Mouse (Mus musculus): ENCODE results near the gene Plekho2. TPM values are rescaled to one million over a fixed set of nuclear protein-coding genes. Genes with fewer than 3 reads are reported as not detected.

Plekho2 gene
- total and polyA plus RNA-seq, 3 experiments: 7.6 to 12.9 TPM; not detected in 1

DNA sequence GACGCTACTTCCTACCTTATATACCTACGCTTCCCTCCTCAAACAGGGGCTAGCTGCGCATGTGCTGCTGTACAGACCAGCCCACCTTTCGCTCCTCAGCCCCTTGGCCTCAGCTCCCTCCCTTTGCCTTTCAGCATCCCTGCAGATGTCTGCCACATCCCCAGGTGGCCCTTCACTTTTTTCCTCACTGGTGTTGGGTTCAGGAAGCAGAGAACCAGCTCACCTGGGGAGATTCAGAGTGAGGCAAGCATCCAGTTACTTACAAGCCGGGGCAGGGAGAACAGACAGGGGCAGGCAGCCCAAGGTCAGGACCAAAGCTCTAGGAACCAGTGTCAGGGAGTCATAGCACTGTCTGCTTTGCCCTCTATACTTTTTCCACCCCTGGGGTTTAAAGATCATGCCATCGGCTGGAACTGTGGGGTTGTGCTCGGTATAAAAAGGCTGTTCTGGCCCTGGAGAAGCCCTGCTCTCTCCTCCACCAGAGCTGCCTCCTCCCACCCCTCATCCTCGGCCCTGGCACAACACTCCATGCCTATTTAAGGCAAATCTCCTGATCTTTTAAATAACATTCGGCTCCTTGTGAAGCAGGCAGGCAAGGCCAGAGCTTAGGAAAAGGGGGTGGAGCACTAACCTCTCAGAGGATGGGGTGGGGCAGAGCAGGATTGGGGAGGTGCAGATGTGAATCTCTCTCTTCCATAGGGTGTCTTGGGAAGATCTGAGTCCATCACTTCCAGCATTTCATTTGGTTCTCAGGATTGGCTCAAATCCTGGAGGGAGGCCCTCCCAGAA is 26.7 kb upstream of the Plekho2 start:
- no peak overlapping the region for H3K27ac ChIP-seq (ENCODE audit: control insufficient read depth, low read depth, low read length)
- no peaks in the 10 kb centered on the region for H3K9me3 ChIP-seq (replicated peaks; ENCODE audit: insufficient read depth, low read length)
- no peaks in the 10 kb centered on the region for H3K4me1 ChIP-seq (ENCODE audit: control insufficient read depth in 1 of 2, insufficient read depth in 2 of 2, low read length in 2 of 2)
- no peak for DNase-seq (ENCODE audit: low read depth, low spot score)
- no peaks in the 10 kb centered on the region for H3K79me2 ChIP-seq (ENCODE audit: control insufficient read depth, insufficient read depth, low read length, poor library complexity)
- no peaks in the 10 kb centered on the region for H3K36me3 ChIP-seq (ENCODE audit: control insufficient read depth in 1 of 2, insufficient read depth in 2 of 2, low read length in 2 of 2)
- H3K4me3 ChIP-seq (ENCODE audit: control insufficient read depth in 1 of 2, insufficient read depth in 1 of 2, low read depth in 2 of 2, low read length in 2 of 2): no peak overlapping the region
- H3K27me3 ChIP-seq (ENCODE audit: control insufficient read depth in 1 of 2, insufficient read depth in 2 of 2, low read length in 2 of 2): no peaks in the 10 kb centered on the region
- H3K9ac ChIP-seq (ENCODE audit: control insufficient read depth, low read depth, low read length, poor library complexity, severe bottlenecking): no peak overlapping the region
- TF ChIP-seq MYC (IDR thresholded peaks at IDR 0.05; ENCODE audit: low read depth, low read length) (no peak), POLR2A (IDR thresholded peaks at IDR 0.05; ENCODE audit: control insufficient read depth in 1 of 2, insufficient read depth in 1 of 2, low read depth in 1 of 2, low read length in 2 of 2, poor library complexity in 1 of 2) (no peak), USF2 (IDR thresholded peaks at IDR 0.05; ENCODE audit: borderline replicate concordance in 1 of 2, insufficient read depth in 1 of 2, low read depth in 1 of 2, low read length in 2 of 2) (no peak), BHLHE40 (IDR thresholded peaks at IDR 0.05; ENCODE audit: borderline replicate concordance, low read depth, low read length) (no peak), MYB (IDR thresholded peaks at IDR 0.05; ENCODE audit: low read depth, low read length) (no peak), CHD2 (IDR thresholded peaks at IDR 0.05; ENCODE audit: low read length) (no peak), UBTF (IDR thresholded peaks at IDR 0.05; ENCODE audit: borderline replicate concordance, insufficient read depth, low read depth, low read length) (no peak), HCFC1 (IDR thresholded peaks at IDR 0.05; ENCODE audit: low read depth, low read length) (no peak), ZNF384 (IDR thresholded peaks at IDR 0.05; ENCODE audit: low read depth, low read length) (no peak), JUND (IDR thresholded peaks at IDR 0.05; ENCODE audit: low read depth, low read length) (no peak), KAT2A (conservative IDR thresholded peaks at IDR 0.05; ENCODE audit: low read depth, low read length) (no peak), ETS1 (IDR thresholded peaks at IDR 0.05; ENCODE audit: low read depth, low read length) (no peak), ELF1 (IDR thresholded peaks at IDR 0.05; ENCODE audit: low read depth, low read length) (no peak), ZKSCAN1 (IDR thresholded peaks at IDR 0.05; ENCODE audit: low read depth, low read length) (no peak), MXI1 (IDR thresholded peaks at IDR 0.05; ENCODE audit: low read depth, low read length) (no peak), SMC3 (IDR thresholded peaks at IDR 0.05; ENCODE audit: low read depth, low read length) (no peak), CHD1 (IDR thresholded peaks at IDR 0.05; ENCODE audit: low read depth, low read length) (no peak), TAL1 (IDR thresholded peaks at IDR 0.05; ENCODE audit: low read length) (no peak), SIN3A (IDR thresholded peaks at IDR 0.05; ENCODE audit: low read length) (no peak), E2F4 (IDR thresholded peaks at IDR 0.05; ENCODE audit: borderline replicate concordance, low read depth, low read length) (no peak)

Measured in MEL (cell line).